Mouse (Mus musculus): ENCODE data around the gene 1700056E22Rik. TPM values are rescaled to one million over a fixed set of nuclear protein-coding genes. Genes with fewer than 3 reads are reported as not detected.

Gene 1700056E22Rik
- polyA plus RNA-seq, 1 experiment = 0.63 TPM

DNA sequence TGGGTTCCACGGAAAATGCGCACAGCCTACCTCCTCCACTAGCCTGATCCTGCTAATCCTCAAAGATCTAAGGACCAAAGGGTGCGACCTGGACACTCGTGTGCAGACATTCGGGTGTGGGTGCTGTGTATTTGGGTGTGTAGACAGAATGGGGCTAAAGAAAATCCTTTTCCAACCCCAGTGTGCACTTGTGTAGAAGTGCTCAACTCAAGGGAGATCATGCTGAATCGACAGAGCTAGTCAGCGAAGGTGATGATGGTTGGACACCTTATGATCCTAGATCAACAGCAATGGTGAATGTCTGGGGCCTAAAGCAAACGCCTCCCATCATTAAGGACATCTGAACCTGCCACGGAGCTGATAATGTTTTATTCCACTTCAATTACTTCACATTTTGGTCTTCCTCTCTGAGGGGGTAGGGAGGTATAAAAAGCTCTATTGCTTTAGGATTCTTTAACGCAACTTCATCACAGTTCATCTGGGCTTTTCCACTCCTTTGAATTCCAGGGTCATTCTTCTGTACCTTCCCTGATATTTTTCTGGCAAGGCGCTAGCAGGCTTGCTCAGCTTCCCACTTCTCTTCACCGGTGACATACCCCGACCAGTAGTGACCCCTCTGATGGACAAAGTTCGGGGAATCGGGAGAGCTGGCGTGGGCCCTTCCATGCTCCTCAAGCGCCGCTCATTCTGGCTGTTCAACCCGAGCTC, 1.3 kb downstream of the 1700056E22Rik start:
- TF ChIP-seq EP300 (IDR thresholded peaks at IDR 0.05; ENCODE audit: insufficient read depth, low read depth, low read length) (no peak), CTCF (IDR thresholded peaks at IDR 0.05; ENCODE audit: low read depth, low read length) (no peak), POLR2A (IDR thresholded peaks at IDR 0.05; ENCODE audit: insufficient read depth, low read length) (no peak)
- H3K9ac ChIP-seq (ENCODE audit: low read depth, poor library complexity, severe bottlenecking) = peak overlapping the region; percentile 85
- H3K4me3 ChIP-seq (ENCODE audit: low read depth, low read length) = peak overlapping the region; percentile 58
- no peak overlapping the region for H3K27ac ChIP-seq (ENCODE audit: insufficient read depth, low read length)
- H3K4me1 ChIP-seq (ENCODE audit: control insufficient read depth, insufficient read depth, low read length) = no peaks in the 10 kb centered on the region
- peaks cover under 1% of the 10 kb centered on the region; the same call in 1 of the 2 replicates for H3K9me3 ChIP-seq (replicated peaks; ENCODE audit: control insufficient read depth, insufficient read depth, low read length, poor library complexity, severe bottlenecking)
- no peaks in the 10 kb centered on the region for H3K36me3 ChIP-seq (ENCODE audit: control insufficient read depth, insufficient read depth, low read length, poor library complexity, severe bottlenecking)
- 0 out of 2 replicates have a peak, but pooled peaks cover 2% of the 10 kb centered on the region for H3K27me3 ChIP-seq (ENCODE audit: control insufficient read depth, insufficient read depth, low read length, poor library complexity, severe bottlenecking)

DNA sequence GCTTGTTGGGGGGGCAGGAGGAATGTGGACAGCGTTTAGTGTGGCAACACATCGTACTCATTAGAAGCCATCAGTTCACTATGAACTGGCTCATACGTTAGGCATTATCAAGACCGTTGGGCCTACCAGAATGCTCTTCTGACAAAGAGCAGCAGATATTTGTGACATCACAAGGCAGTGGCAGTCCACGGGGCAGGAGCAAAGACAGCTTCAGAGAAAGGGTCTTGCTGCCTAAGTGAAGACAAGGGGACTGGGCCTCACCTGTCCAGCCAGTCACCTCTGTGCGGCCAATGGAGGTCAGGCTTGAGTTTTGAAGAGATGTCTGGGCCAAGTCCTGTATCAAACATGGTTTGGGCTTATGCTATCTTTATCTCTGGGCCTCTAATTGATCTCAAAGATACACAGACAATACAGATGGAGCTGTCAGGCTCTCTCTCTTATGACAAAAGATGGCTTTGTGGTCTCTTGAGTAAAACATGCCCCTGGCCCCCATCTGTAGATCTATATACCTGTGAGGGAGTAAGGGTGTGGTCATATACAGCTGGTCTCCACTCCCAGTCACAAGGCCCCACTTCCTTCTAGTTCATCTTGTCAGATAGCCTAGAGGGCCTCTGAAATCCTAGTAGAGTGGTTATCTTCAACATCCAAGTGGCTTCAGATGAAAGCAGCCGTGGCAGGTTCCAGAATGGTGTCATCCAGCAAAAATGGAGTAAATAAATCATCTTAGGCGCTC, 3.9 kb downstream of the 1700056E22Rik start:
- Histone ChIP-seq H3K36me3 (ENCODE audit: control insufficient read depth, insufficient read depth, low read length, poor library complexity, severe bottlenecking) (no peaks in the 10 kb centered on the region), H3K9ac (ENCODE audit: low read depth, poor library complexity, severe bottlenecking) (no peak overlapping the region), H3K27ac (ENCODE audit: insufficient read depth, low read length) (no peak overlapping the region), H3K9me3 (replicated peaks; ENCODE audit: control insufficient read depth, insufficient read depth, low read length, poor library complexity, severe bottlenecking) (peaks cover 4% of the 10 kb centered on the region; the same call in 1 of the 2 replicates), H3K4me1 (ENCODE audit: control insufficient read depth, insufficient read depth, low read length) (no peaks in the 10 kb centered on the region), H3K4me3 (ENCODE audit: low read depth, low read length) (no peak overlapping the region), H3K27me3 (ENCODE audit: control insufficient read depth, insufficient read depth, low read length, poor library complexity, severe bottlenecking) (0 out of 2 replicates have a peak, but pooled peaks cover 2% of the 10 kb centered on the region)
- no peak for TF ChIP-seq CTCF (IDR thresholded peaks at IDR 0.05; ENCODE audit: low read depth, low read length)
- no peak for TF ChIP-seq POLR2A (IDR thresholded peaks at IDR 0.05; ENCODE audit: insufficient read depth, low read length)
- TF ChIP-seq EP300 (IDR thresholded peaks at IDR 0.05; ENCODE audit: insufficient read depth, low read depth, low read length) = no peak

DNA sequence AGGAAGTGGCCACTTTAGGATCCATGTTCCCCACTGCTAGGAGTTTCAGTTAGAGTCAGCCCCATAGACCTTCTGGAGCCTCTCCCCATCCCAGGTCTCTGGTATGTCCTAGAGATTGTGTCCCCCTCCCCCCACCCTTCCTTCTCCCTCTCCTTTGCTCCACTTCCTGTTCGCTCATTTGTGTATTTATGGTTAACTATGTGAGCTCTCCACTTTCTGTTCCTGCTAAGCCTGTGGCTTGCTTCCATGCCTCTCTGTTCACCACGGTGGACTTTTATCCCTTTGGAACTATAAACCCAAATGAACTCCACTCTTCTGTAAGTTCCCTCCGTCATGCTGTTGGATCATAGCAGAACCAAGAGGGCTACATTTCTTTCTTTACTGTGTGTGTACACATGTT, 7.1 kb downstream of the 1700056E22Rik start:
- TF ChIP-seq POLR2A (IDR thresholded peaks at IDR 0.05; ENCODE audit: insufficient read depth, low read length) (no peak), EP300 (IDR thresholded peaks at IDR 0.05; ENCODE audit: insufficient read depth, low read depth, low read length) (no peak), CTCF (IDR thresholded peaks at IDR 0.05; ENCODE audit: low read depth, low read length) (no peak)
- H3K27me3 ChIP-seq (ENCODE audit: control insufficient read depth, insufficient read depth, low read length, poor library complexity, severe bottlenecking) = no peaks in the 10 kb centered on the region
- H3K27ac ChIP-seq (ENCODE audit: insufficient read depth, low read length) = no peak overlapping the region
- no peak overlapping the region for H3K4me3 ChIP-seq (ENCODE audit: low read depth, low read length)
- H3K9ac ChIP-seq (ENCODE audit: low read depth, poor library complexity, severe bottlenecking) = no peak overlapping the region
- H3K4me1 ChIP-seq (ENCODE audit: control insufficient read depth, insufficient read depth, low read length) = peaks cover 2% of the 10 kb centered on the region
- H3K9me3 ChIP-seq (replicated peaks; ENCODE audit: control insufficient read depth, insufficient read depth, low read length, poor library complexity, severe bottlenecking) = peaks cover 4% of the 10 kb centered on the region; the same call in 1 of the 2 replicates
- no peaks in the 10 kb centered on the region for H3K36me3 ChIP-seq (ENCODE audit: control insufficient read depth, insufficient read depth, low read length, poor library complexity, severe bottlenecking)

DNA sequence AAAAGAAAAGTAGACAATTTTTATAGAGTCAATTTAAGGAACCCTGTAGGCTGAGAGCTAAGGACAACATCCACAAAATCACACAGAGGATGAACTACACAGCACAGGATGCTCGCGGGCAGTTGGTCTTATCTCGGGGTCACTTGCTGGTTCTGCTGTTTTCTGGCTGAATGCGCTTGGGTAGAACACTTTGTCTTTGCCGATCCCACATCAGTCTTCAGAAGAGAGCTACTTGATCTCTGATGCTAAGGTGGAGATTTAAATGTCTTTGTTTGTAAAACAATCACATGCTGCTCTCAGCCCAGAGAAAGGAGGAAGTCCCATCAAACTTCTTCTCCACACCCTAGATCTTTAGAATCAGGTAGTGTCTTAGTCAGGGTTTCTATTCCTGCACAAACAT, 9.0 kb downstream of the 1700056E22Rik start:
- H3K9ac ChIP-seq (ENCODE audit: low read depth, poor library complexity, severe bottlenecking) = no peak overlapping the region
- H3K27me3 ChIP-seq (ENCODE audit: control insufficient read depth, insufficient read depth, low read length, poor library complexity, severe bottlenecking) = no peaks in the 10 kb centered on the region
- no peaks in the 10 kb centered on the region for H3K36me3 ChIP-seq (ENCODE audit: control insufficient read depth, insufficient read depth, low read length, poor library complexity, severe bottlenecking)
- H3K4me3 ChIP-seq (ENCODE audit: low read depth, low read length) = no peak overlapping the region
- no peak for TF ChIP-seq POLR2A (IDR thresholded peaks at IDR 0.05; ENCODE audit: insufficient read depth, low read length)
- TF ChIP-seq EP300 (IDR thresholded peaks at IDR 0.05; ENCODE audit: insufficient read depth, low read depth, low read length) = no peak
- TF ChIP-seq CTCF (IDR thresholded peaks at IDR 0.05; ENCODE audit: low read depth, low read length) = no peak
- peaks cover 2% of the 10 kb centered on the region for H3K4me1 ChIP-seq (ENCODE audit: control insufficient read depth, insufficient read depth, low read length)
- H3K27ac ChIP-seq (ENCODE audit: insufficient read depth, low read length) = no peak overlapping the region
- peaks cover 4% of the 10 kb centered on the region; the same call in 1 of the 2 replicates for H3K9me3 ChIP-seq (replicated peaks; ENCODE audit: control insufficient read depth, insufficient read depth, low read length, poor library complexity, severe bottlenecking)

DNA sequence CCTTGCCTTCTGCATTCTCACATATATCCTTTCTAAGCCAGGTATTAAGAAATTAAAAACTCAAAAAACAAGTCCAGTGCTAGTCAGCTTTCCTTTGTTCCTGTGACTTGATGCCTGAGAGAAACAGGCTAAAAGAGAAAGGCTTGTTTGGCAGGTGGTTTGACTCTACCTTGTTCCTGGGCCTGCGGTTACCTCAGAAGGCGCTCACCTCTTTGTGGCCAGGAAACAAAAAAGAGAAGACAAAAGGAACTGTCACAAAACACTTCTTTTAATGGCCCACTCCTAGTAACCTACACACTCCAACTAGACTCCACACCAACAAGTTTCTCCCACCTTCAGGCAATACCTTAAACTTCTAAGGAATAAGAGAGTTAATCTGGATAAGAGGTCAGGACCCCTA, 9.5 kb downstream of the 1700056E22Rik start:
- no peak overlapping the region for H3K9ac ChIP-seq (ENCODE audit: low read depth, poor library complexity, severe bottlenecking)
- H3K4me1 ChIP-seq (ENCODE audit: control insufficient read depth, insufficient read depth, low read length) = peaks cover 5% of the 10 kb centered on the region
- H3K27me3 ChIP-seq (ENCODE audit: control insufficient read depth, insufficient read depth, low read length, poor library complexity, severe bottlenecking) = no peaks in the 10 kb centered on the region
- peaks cover 4% of the 10 kb centered on the region; the same call in 1 of the 2 replicates for H3K9me3 ChIP-seq (replicated peaks; ENCODE audit: control insufficient read depth, insufficient read depth, low read length, poor library complexity, severe bottlenecking)
- H3K4me3 ChIP-seq (ENCODE audit: low read depth, low read length) = no peak overlapping the region
- H3K27ac ChIP-seq (ENCODE audit: insufficient read depth, low read length) = no peak overlapping the region
- TF ChIP-seq POLR2A (IDR thresholded peaks at IDR 0.05; ENCODE audit: insufficient read depth, low read length) (no peak), CTCF (IDR thresholded peaks at IDR 0.05; ENCODE audit: low read depth, low read length) (no peak), EP300 (IDR thresholded peaks at IDR 0.05; ENCODE audit: insufficient read depth, low read depth, low read length) (no peak)
- H3K36me3 ChIP-seq (ENCODE audit: control insufficient read depth, insufficient read depth, low read length, poor library complexity, severe bottlenecking) = no peaks in the 10 kb centered on the region

DNA sequence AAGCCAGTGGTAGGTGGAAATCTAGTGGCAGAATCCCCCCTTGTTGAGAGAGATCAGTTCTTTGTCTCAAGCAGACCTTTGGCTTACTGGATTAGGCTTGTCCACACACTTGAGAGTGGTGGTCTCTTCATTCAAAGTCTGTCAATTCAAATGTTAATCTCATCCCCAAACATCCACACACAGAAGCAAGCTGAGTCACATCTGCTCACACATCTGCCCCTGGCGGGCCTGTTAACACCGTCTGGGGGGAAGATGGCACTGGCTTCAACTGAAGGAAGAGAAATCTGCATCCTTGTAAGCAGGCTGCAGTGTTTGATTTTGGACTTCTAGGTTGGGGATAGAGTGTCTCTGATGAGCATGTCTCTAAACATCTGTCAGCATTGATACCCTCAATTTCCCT, 10.1 kb downstream of the 1700056E22Rik start:
- no peak overlapping the region for H3K9ac ChIP-seq (ENCODE audit: low read depth, poor library complexity, severe bottlenecking)
- no peaks in the 10 kb centered on the region for H3K36me3 ChIP-seq (ENCODE audit: control insufficient read depth, insufficient read depth, low read length, poor library complexity, severe bottlenecking)
- TF ChIP-seq POLR2A (IDR thresholded peaks at IDR 0.05; ENCODE audit: insufficient read depth, low read length) (no peak), EP300 (IDR thresholded peaks at IDR 0.05; ENCODE audit: insufficient read depth, low read depth, low read length) (peak; percentile 67; the same call in 1 of the 2 replicates), CTCF (IDR thresholded peaks at IDR 0.05; ENCODE audit: low read depth, low read length) (no peak)
- H3K9me3 ChIP-seq (replicated peaks; ENCODE audit: control insufficient read depth, insufficient read depth, low read length, poor library complexity, severe bottlenecking) = peaks cover 4% of the 10 kb centered on the region; the same call in 1 of the 2 replicates
- peaks cover 5% of the 10 kb centered on the region for H3K4me1 ChIP-seq (ENCODE audit: control insufficient read depth, insufficient read depth, low read length)
- H3K27ac ChIP-seq (ENCODE audit: insufficient read depth, low read length) = no peak overlapping the region
- H3K4me3 ChIP-seq (ENCODE audit: low read depth, low read length) = no peak overlapping the region
- H3K27me3 ChIP-seq (ENCODE audit: control insufficient read depth, insufficient read depth, low read length, poor library complexity, severe bottlenecking) = no peaks in the 10 kb centered on the region

Data from ES-Bruce4 (cell line).